Mouse (Mus musculus) heart, adult 2 months (tissue): ENCODE data around the gene Coq7. TPM values are rescaled to one million over a fixed set of nuclear protein-coding genes. Genes with fewer than 3 reads are reported as not detected.

ENCODE experiments used
- DNase-seq, 2 experiments: peaks; one replicate each; pipeline ENCODE4 v3.0.0; 2021
- H3K27ac ChIP-seq: fragments of 200-600 bp; 2 replicates; pipeline ENCODE4 v1.8.1; 2022
- H3K27me3 ChIP-seq: fragments of 200-500 bp; 2 replicates; pipeline ENCODE4 v1.6.1; 2012; ENCODE audit warnings: mild to moderate bottlenecking, low read length, inconsistent platforms, mixed read lengths; ENCODE audit not compliant: control insufficient read depth, insufficient read depth
- H3K36me3 ChIP-seq: fragments of 200-500 bp; 2 replicates; pipeline ENCODE4 v1.6.1; 2012; ENCODE audit warnings: low read length, inconsistent platforms; ENCODE audit not compliant: control insufficient read depth, insufficient read depth
- H3K4me1 ChIP-seq: fragments of 200-500 bp; 2 replicates; pipeline ENCODE4 v1.6.1; 2011; ENCODE audit warnings: low read length; ENCODE audit not compliant: control insufficient read depth, insufficient read depth
- H3K4me3 ChIP-seq: fragments of 200-600 bp; 2 replicates; pipeline ENCODE4 v1.8.1; 2022
- H3K79me2 ChIP-seq: fragments of 200-500 bp; replicated peaks from 2 replicates; pipeline ENCODE4 v1.6.1; 2012; ENCODE audit warnings: mild to moderate bottlenecking, inconsistent platforms, low read length, moderate library complexity, mixed read lengths; ENCODE audit not compliant: control insufficient read depth, insufficient read depth
- H3K9ac ChIP-seq: fragments of 200-500 bp; 2 replicates; pipeline ENCODE4 v1.6.1; 2012; ENCODE audit warnings: low read depth, mild to moderate bottlenecking, control low read depth, inconsistent platforms, low read length, mixed read lengths
- CTCF ChIP-seq: fragments of 200-600 bp; IDR thresholded peaks from 2 replicates; pipeline ENCODE4 v1.8.1; 2022; ENCODE audit warnings: antibody characterized with exemption, mild to moderate bottlenecking, moderate library complexity
- EP300 ChIP-seq: fragments of 200-500 bp; IDR thresholded peaks from 2 replicates; pipeline ENCODE4 v1.6.1; 2011; ENCODE audit warnings: low read depth, low read length, control low read depth; ENCODE audit not compliant: insufficient read depth
- POLR2A ChIP-seq: fragments of 200-500 bp; IDR thresholded peaks from 2 replicates; pipeline ENCODE4 v1.6.1; 2011; ENCODE audit warnings: mild to moderate bottlenecking, low read depth, low read length, control low read depth; ENCODE audit not compliant: insufficient read depth
- WGBS: fragments of 180-500 bp; shearing (Covaris S2); methylation state at CpG from one replicate; pipeline ENCODE4 v1.1.7; 2018; 5-methylcytosine and 5-hydroxymethylcytosine counted together
- intact Hi-C: fragments of 180-260 bp; cut with DNase I; formaldehyde crosslinking; loops from one replicate; pipeline ENCODE4 v1.15.1; 2025
- polyA plus RNA-seq: library from polyadenylated mRNA; depleted of rRNA; stranded (reverse); fragments of >200 nt; gene quantifications from 2 replicates; pipeline ENCODE4 v1.2.3, GENCODE M21; 2012
- total RNA-seq, 2 experiments: library from RNA; stranded (reverse); gene quantifications; 2 replicates each; pipeline ENCODE4 v1.2.3; 2021

The Coq7 gene
- total and polyA plus RNA-seq, 3 experiments: 110 to 151 (median 128) TPM

DNA sequence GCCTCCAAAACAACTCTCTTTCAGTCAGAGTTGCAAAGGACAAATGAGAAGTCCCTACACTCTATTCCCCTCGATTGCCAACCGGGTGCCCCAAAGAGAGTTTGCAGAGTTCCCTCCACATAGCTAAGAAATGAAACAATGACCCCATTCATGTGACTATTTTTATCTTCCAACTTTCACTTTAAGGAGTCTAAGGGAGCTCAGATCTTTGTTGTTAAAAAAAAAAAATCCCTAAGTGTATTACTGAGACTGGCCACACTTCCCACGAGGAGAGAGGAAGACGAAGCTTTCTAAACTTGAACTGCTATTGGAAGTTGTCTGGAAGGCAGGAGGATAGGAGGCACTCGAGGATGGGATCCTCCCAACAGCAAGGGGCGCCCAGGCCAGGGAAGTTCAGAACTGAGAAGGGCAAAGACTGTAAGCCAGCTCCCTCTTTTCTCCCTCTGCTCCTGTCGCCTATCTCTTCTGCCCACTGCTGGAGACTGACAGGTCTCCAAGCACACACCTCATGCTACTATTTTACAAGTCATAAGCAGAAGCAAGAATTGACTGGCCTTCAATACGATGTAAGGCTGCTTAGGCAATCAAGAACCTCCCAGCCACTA is 45.0 kb downstream of the Coq7 start:
- WGBS: 22% methylated on average over 8 of the region's 8 CpGs
- Histone ChIP-seq H3K4me3 (peak overlapping the region; percentile 88), H3K4me1 (peaks cover 13% of the 10 kb centered on the region), H3K27me3 (no peaks in the 10 kb centered on the region), H3K9ac (peak overlapping the region; percentile 59), H3K36me3 (peaks cover 32% of the 10 kb centered on the region), H3K27ac (peak overlapping the region; percentile 99), H3K79me2 (peaks cover 2% of the 10 kb centered on the region; the same call in 1 of the 2 replicates)
- TF ChIP-seq POLR2A: no peak
- peak; percentile 40 for TF ChIP-seq CTCF
- intact Hi-C loops: no loop called here
- DNase-seq: peak in 1 of 2 experiments; percentile 52

DNA sequence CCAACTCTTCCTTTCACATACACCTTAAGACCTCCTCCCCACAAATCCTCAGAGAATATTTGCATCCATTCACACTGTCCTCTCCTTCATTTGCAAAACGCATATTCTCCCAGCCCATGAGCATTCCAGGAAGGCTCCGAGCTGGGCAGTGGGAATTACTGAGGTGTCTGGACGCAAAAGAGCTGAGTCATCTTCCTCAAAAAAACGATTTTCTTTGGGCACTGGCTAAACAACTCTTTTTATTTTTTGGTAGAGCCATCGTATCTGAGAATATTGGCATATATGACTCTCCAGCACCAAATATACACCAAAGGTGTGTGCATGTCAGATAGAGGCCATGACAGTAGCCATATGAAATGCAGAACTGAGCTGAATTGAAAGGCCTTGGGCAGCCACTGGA is 46.2 kb downstream of the Coq7 start:
- Histone ChIP-seq H3K4me3 (0 out of 2 replicates have a peak overlapping the region, but pooled peaks have one; percentile 17), H3K4me1 (peaks cover 18% of the 10 kb centered on the region)
- WGBS: 36% methylated on average over 5 of the region's 5 CpGs

GRCm38 (mm10) chr7:118483996-118484395 is 49.2 kb downstream of the Coq7 start:
- no peak overlapping the region for H3K4me3 ChIP-seq
- no peaks in the 10 kb centered on the region for H3K79me2 ChIP-seq
- no peak for DNase-seq
- intact Hi-C loops: loop anchor here (2.0 kb wide), 1 partner anchor 35 kb away; the partner anchor contains the start of gene Syt17
- WGBS: 61% methylated on average over 1 of the region's 1 CpGs
- no peak overlapping the region for H3K27ac ChIP-seq
- no peaks in the 10 kb centered on the region for H3K27me3 ChIP-seq
- H3K4me1 ChIP-seq: peaks cover 27% of the 10 kb centered on the region
- TF ChIP-seq POLR2A: peak; percentile 39; the same call in 1 of the 2 replicates
- TF ChIP-seq CTCF: no peak
- H3K36me3 ChIP-seq: peaks cover 27% of the 10 kb centered on the region
- no peak overlapping the region for H3K9ac ChIP-seq

More for the DNA sequence above, 46.2 kb downstream of the Coq7 start:
- no peak for DNase-seq
- Histone ChIP-seq H3K27ac (no peak overlapping the region; the same call in 1 of the 2 replicates), H3K36me3 (peaks cover 32% of the 10 kb centered on the region), H3K79me2 (peaks cover 2% of the 10 kb centered on the region; the same call in 1 of the 2 replicates), H3K27me3 (no peaks in the 10 kb centered on the region), H3K9ac (no peak overlapping the region)
- TF ChIP-seq CTCF (no peak), EP300 (no peak), POLR2A (no peak)
- intact Hi-C loops: no loop called here

GRCm38 (mm10) chr7:118482001-118482400 is 51.2 kb downstream of the Coq7 start:
- H3K79me2 ChIP-seq: no peaks in the 10 kb centered on the region
- H3K9ac ChIP-seq: no peak overlapping the region
- H3K27ac ChIP-seq: peak overlapping the region; percentile 6; the same call in 1 of the 2 replicates
- peaks cover 24% of the 10 kb centered on the region for H3K4me1 ChIP-seq
- TF ChIP-seq EP300: no peak
- TF ChIP-seq POLR2A: no peak
- no peak for TF ChIP-seq CTCF
- 73% methylated on average over 2 of the region's 2 CpGs for WGBS
- no peak overlapping the region for H3K4me3 ChIP-seq
- intact Hi-C loops: loop anchor here (2.0 kb wide), 1 partner anchor 33 kb away; the partner anchor contains the start of gene Syt17
- no peak for DNase-seq
- H3K27me3 ChIP-seq: no peaks in the 10 kb centered on the region
- H3K36me3 ChIP-seq: peaks cover 18% of the 10 kb centered on the region

- H3K27me3 ChIP-seq: no peaks in the 10 kb centered on the region
- H3K27ac ChIP-seq: peak overlapping the region; percentile 70
- no peak overlapping the region for H3K4me3 ChIP-seq
- no peak overlapping the region for H3K9ac ChIP-seq
- intact Hi-C loops: no loop called here
- peaks cover 24% of the 10 kb centered on the region for H3K4me1 ChIP-seq
- no peak for TF ChIP-seq POLR2A
- no peak for TF ChIP-seq EP300
- no peak for TF ChIP-seq CTCF
- peak in 1 of 2 experiments; percentile 40 for DNase-seq
- H3K36me3 ChIP-seq: peaks cover 11% of the 10 kb centered on the region
- no peaks in the 10 kb centered on the region for H3K79me2 ChIP-seq
- 42% methylated on average over 10 of the region's 10 CpGs for WGBS
Observed at GRCm38 (mm10) chr7:118481047-118481810, 51.9 kb downstream of the Coq7 start.

DNA sequence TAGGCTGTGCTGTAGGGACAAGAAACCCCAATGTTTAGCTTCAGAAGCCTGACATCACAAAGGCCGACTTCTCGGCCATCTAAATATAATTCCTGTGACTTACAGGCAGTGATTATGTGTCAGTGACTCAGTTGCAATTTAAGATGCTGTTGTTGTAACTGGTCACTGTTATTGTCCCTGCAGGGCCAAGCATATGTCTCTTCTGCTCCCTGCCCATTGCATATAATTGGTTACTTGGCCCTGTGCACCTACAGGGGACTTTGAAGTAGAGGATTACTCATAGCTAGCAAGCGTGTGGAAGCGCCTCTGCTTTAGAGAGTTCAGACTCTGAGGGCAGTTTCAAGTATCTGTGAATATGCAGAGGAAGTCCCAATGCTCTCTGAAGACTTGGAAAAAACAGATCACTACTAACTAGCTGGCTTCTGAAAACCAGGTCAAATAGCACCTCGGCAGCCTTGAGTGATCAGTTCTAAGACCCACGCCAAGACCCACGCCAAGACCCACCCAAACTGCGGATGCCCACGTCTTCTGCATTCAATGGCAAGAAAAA is 52.9 kb downstream of the Coq7 start:
- intact Hi-C loops: no loop called here
- peaks cover 3% of the 10 kb centered on the region for H3K36me3 ChIP-seq
- H3K27ac ChIP-seq: peak overlapping the region; percentile 70
- no peak for TF ChIP-seq EP300
- TF ChIP-seq POLR2A: no peak
- no peak for TF ChIP-seq CTCF
- H3K9ac ChIP-seq: no peak overlapping the region
- no peaks in the 10 kb centered on the region for H3K27me3 ChIP-seq
- H3K4me3 ChIP-seq: no peak overlapping the region
- H3K4me1 ChIP-seq: peaks cover 22% of the 10 kb centered on the region
- DNase-seq: no peak
- H3K79me2 ChIP-seq: no peaks in the 10 kb centered on the region
- WGBS: 67% methylated on average over 9 of the region's 9 CpGs
